Mouse (Mus musculus): ENCODE data around the gene Vps8.

DNA sequence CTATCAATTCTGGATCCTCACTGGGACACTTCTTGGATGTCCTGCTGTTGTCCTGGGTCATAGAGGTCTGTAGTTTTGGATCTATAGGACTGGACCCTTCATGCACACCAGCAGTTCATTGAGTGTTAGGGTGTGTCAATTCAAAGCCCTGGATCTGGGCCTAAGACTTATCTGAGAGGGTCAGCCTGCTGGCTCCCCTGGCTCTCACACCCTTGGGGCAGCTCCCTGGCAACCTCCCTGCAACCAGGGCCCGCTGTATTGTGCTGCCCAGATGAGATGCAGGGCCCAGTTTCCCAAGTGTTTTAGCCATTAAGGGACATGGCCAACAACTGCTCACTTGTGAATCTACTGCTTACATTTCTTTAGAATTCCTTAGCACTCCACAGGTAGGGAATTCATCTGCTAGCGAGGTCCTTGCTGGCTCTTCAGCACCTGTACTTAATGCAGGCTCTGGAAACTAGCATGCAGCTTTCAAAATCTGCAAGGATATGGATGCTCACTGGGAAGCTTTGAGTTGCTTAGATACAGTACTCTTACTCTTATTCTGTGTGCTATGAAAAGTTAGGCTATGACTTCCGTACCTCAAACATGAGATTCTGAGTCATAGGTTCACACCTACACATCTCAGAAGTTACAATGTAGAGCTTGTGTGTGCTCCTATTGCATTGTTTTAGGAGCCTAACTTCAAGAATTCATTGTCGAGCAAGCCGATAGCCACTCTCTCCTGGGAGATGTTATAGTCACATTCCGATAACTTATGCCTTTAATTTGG lies 183.5 kb downstream of the Vps8 start:
- TF ChIP-seq CTCF (IDR thresholded peaks at IDR 0.05; ENCODE audit: low read depth) (no peak), EP300 (IDR thresholded peaks at IDR 0.05; ENCODE audit: low read depth) (no peak)
